Mouse (Mus musculus): ENCODE data around the gene Grb7. TPM values are rescaled to one million over a fixed set of nuclear protein-coding genes. Genes with fewer than 3 reads are reported as not detected.

Grb7 gene
- polyA plus RNA-seq, 1 experiment from 2014 or later: 44.7 TPM

- H3K9me3 ChIP-seq: no peaks in the 10 kb centered on the region
- no peak for ATAC-seq (ENCODE audit: insufficient read depth, low FRiP score, low read depth)
- no peaks in the 10 kb centered on the region for H3K36me3 ChIP-seq
- WGBS: 85% methylated on average over 7 of the region's 7 CpGs
- H3K4me3 ChIP-seq (replicated peaks): no peak overlapping the region
- no peaks in the 10 kb centered on the region for H3K4me1 ChIP-seq
- no peak overlapping the region for H3K9ac ChIP-seq
- H3K27ac ChIP-seq: no peak overlapping the region
- no peak overlapping the region for H3K4me2 ChIP-seq
- no peaks in the 10 kb centered on the region for H3K27me3 ChIP-seq (replicated peaks)
Measured at GRCm38 (mm10) chr11:98491571-98491970, 45.4 kb downstream of the Grb7 start.

GRCm38 (mm10) chr11:98492959-98493358, 46.8 kb downstream of the Grb7 start:
- Histone ChIP-seq H3K36me3 (no peaks in the 10 kb centered on the region), H3K4me2 (no peak overlapping the region), H3K4me3 (replicated peaks) (no peak overlapping the region), H3K27ac (no peak overlapping the region), H3K27me3 (replicated peaks) (no peaks in the 10 kb centered on the region), H3K4me1 (no peaks in the 10 kb centered on the region), H3K9me3 (no peaks in the 10 kb centered on the region), H3K9ac (no peak overlapping the region)
- WGBS: 22% methylated on average over 7 of the region's 7 CpGs
- ATAC-seq (ENCODE audit: insufficient read depth, low FRiP score, low read depth): no peak

DNA sequence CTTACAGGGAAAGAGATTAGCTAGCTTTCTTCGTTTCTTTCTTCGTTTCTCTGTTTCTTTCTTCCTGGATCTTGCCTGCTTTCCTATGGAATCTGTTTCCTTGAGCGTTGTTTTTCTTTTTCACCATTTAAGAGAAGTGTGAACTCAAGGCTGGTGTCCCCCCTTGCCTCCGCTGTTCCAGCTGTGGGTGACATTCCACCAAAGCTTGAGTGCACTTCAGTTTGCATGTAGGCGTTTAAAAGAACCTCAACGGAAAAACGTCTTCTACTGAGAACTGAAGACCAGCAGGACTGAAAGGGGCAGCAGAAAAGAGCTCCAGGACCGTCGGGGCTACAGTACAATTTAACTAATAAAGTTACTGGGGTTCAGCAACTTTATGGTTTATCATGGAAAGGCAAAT, 47.2 kb downstream of the Grb7 start:
- H3K9ac ChIP-seq: no peak overlapping the region
- WGBS: 72% methylated on average over 9 of the region's 9 CpGs

GRCm38 (mm10) chr11:98495176-98495719, 49.1 kb downstream of the Grb7 start:
- Histone ChIP-seq H3K27ac (no peak overlapping the region), H3K4me3 (replicated peaks) (no peak overlapping the region), H3K9me3 (no peaks in the 10 kb centered on the region), H3K36me3 (no peaks in the 10 kb centered on the region), H3K4me2 (no peak overlapping the region), H3K9ac (no peak overlapping the region), H3K27me3 (replicated peaks) (no peaks in the 10 kb centered on the region), H3K4me1 (no peaks in the 10 kb centered on the region)
- WGBS: 89% methylated on average over 5 of the region's 5 CpGs
- ATAC-seq (ENCODE audit: insufficient read depth, low FRiP score, low read depth): no peak

More for the DNA sequence above, 47.2 kb downstream of the Grb7 start:
- Histone ChIP-seq H3K4me2 (no peak overlapping the region), H3K27ac (no peak overlapping the region), H3K36me3 (no peaks in the 10 kb centered on the region), H3K4me3 (replicated peaks) (no peak overlapping the region), H3K9me3 (no peaks in the 10 kb centered on the region), H3K27me3 (replicated peaks) (no peaks in the 10 kb centered on the region), H3K4me1 (no peaks in the 10 kb centered on the region)
- no peak for ATAC-seq (ENCODE audit: insufficient read depth, low FRiP score, low read depth)

- Histone ChIP-seq H3K27me3 (replicated peaks) (no peaks in the 10 kb centered on the region), H3K27ac (no peak overlapping the region), H3K4me2 (no peak overlapping the region), H3K36me3 (no peaks in the 10 kb centered on the region), H3K4me3 (replicated peaks) (no peak overlapping the region), H3K9ac (no peak overlapping the region), H3K9me3 (no peaks in the 10 kb centered on the region), H3K4me1 (no peaks in the 10 kb centered on the region)
- no peak for ATAC-seq (ENCODE audit: insufficient read depth, low FRiP score, low read depth)
- 55% methylated on average over 22 of the region's 22 CpGs for WGBS
Measured at GRCm38 (mm10) chr11:98497388-98498288, 51.4 kb downstream of the Grb7 start.

- 36% methylated on average over 3 of the region's 3 CpGs for WGBS
- Histone ChIP-seq H3K9me3 (no peaks in the 10 kb centered on the region), H3K27me3 (replicated peaks) (no peaks in the 10 kb centered on the region), H3K36me3 (no peaks in the 10 kb centered on the region), H3K9ac (no peak overlapping the region), H3K4me3 (replicated peaks) (no peak overlapping the region), H3K4me2 (no peak overlapping the region), H3K4me1 (no peaks in the 10 kb centered on the region), H3K27ac (no peak overlapping the region)
- no peak for ATAC-seq (ENCODE audit: insufficient read depth, low FRiP score, low read depth)
Measured at GRCm38 (mm10) chr11:98504926-98505325, 58.7 kb downstream of the Grb7 start.

Other genes with a start within 250 kb of the Grb7 start
- gene Cdk12, start 243.3 kb upstream of the Grb7 start, polyA plus RNA-seq (2015; fragmentation: Nextera tagmentation; extraction: Ambion mirVana): 9.4 and 9.7 TPM in 2 replicates
- gene Neurod2, start 116.7 kb upstream of the Grb7 start, polyA plus RNA-seq (2015; fragmentation: Nextera tagmentation; extraction: Ambion mirVana): 0.09 and 0.18 TPM in 2 replicates
- 20.2 and 21.5 TPM in 2 replicates for gene Ppp1r1b, start 98.0 kb upstream of the Grb7 start, polyA plus RNA-seq (2015; fragmentation: Nextera tagmentation; extraction: Ambion mirVana)
- gene Stard3, start 88.0 kb upstream of the Grb7 start, polyA plus RNA-seq (2015; fragmentation: Nextera tagmentation; extraction: Ambion mirVana): 41.1 and 46.4 TPM in 2 replicates
- gene Tcap, start 62.6 kb upstream of the Grb7 start, polyA plus RNA-seq (2015; fragmentation: Nextera tagmentation; extraction: Ambion mirVana): 0.23 and 0.43 TPM in 2 replicates
- gene Pnmt, start 59.9 kb upstream of the Grb7 start, polyA plus RNA-seq (2015; fragmentation: Nextera tagmentation; extraction: Ambion mirVana): 0.22 TPM in 1 of 2 replicates, not detected in the other
- gene Pgap3, start 45.9 kb upstream of the Grb7 start, polyA plus RNA-seq (2015; fragmentation: Nextera tagmentation; extraction: Ambion mirVana): 13.0 and 15.7 TPM in 2 replicates
- 40.6 and 42.4 TPM in 2 replicates for gene Erbb2, start 33.9 kb upstream of the Grb7 start, polyA plus RNA-seq (2015; fragmentation: Nextera tagmentation; extraction: Ambion mirVana)
- 137 and 142 TPM in 2 replicates for gene Mien1, start 7.4 kb upstream of the Grb7 start, polyA plus RNA-seq (2015; fragmentation: Nextera tagmentation; extraction: Ambion mirVana)
- gene Ikzf3, start 99.6 kb downstream of the Grb7 start, polyA plus RNA-seq (2015; fragmentation: Nextera tagmentation; extraction: Ambion mirVana): 0.50 and 0.69 TPM in 2 replicates
- gene Zpbp2, start 104.7 kb downstream of the Grb7 start, polyA plus RNA-seq (2015; fragmentation: Nextera tagmentation; extraction: Ambion mirVana): 0.31 and 0.40 TPM in 2 replicates
- gene Ormdl3, start 141.0 kb downstream of the Grb7 start, polyA plus RNA-seq (2015; fragmentation: Nextera tagmentation; extraction: Ambion mirVana): 55.6 and 61.8 TPM in 2 replicates
- gene Lrrc3c, start 151.9 kb downstream of the Grb7 start, polyA plus RNA-seq (2015; fragmentation: Nextera tagmentation; extraction: Ambion mirVana): not detected in 2 replicates
- gene Gm12355, start 179.3 kb downstream of the Grb7 start, polyA plus RNA-seq (2015; fragmentation: Nextera tagmentation; extraction: Ambion mirVana): 1.1 and 5.0 TPM in 2 replicates
- gene Gsdma3, start 180.0 kb downstream of the Grb7 start, polyA plus RNA-seq (2015; fragmentation: Nextera tagmentation; extraction: Ambion mirVana): not detected in 2 replicates
- gene Gsdma2, start 200.4 kb downstream of the Grb7 start, polyA plus RNA-seq (2015; fragmentation: Nextera tagmentation; extraction: Ambion mirVana): 0.21 TPM in 1 of 2 replicates, not detected in the other
- 0.18 and 0.80 TPM in 2 replicates for gene Gsdma, start 218.0 kb downstream of the Grb7 start, polyA plus RNA-seq (2015; fragmentation: Nextera tagmentation; extraction: Ambion mirVana)
- 180 and 190 TPM in 2 replicates for gene Psmd3, start 236.2 kb downstream of the Grb7 start, polyA plus RNA-seq (2015; fragmentation: Nextera tagmentation; extraction: Ambion mirVana)

Measured in stomach, embryonic 15.5 days (tissue).